Mouse (Mus musculus): ENCODE data around the gene D130043K22Rik.

DNA sequence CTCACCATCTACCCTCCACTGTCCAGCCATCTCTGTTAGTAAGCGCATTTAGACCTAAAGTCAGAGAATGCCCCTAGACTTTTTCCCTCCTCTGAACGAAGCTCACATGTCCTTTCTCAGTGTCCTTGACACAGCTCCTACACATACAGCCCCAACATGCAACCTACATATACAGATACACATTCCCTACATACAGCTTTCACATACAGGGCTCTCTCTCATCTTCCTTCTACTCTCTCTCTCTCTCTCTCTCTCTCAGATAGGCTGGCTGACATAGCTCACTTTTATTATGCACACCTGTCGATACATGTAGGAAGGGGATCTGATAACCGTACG is 91.8 kb downstream of the D130043K22Rik start:
- no peak for TF ChIP-seq CTCF (IDR thresholded peaks at IDR 0.05; ENCODE audit: extremely low read depth, insufficient read depth, insufficient read length, insufficient replicate concordance)
- TF ChIP-seq POLR2A (IDR thresholded peaks at IDR 0.05; ENCODE audit: low read depth, low read length): no peak

All from spleen, adult 2 months (tissue).